Mouse (Mus musculus) midbrain, embryonic 12.5 days (tissue): ENCODE results near the gene Gmnn. TPM values are rescaled to one million over a fixed set of nuclear protein-coding genes. Genes with fewer than 3 reads are reported as not detected.

Experiments
- polyA plus RNA-seq: library from polyadenylated mRNA; unstranded; fragments of >200 nt; fragmentation: Nextera tagmentation; extraction: Ambion mirVana; gene quantifications from 2 replicates; pipeline ENCODE4 v1.2.1, GENCODE M21; 2016

Gene Gmnn
- polyA plus RNA-seq, 1 experiment from 2014 or later, result 95.8 TPM

Other genes starting within 250 kb of the Gmnn start
- 19.8 and 21.9 TPM in 2 replicates for gene Ripor2, start 179.7 kb downstream of the Gmnn start, polyA plus RNA-seq
- not detected in 2 replicates for gene Armh2, start 20.7 kb downstream of the Gmnn start, polyA plus RNA-seq
- 21.2 and 21.5 TPM in 2 replicates for gene BC005537, start 39.7 kb upstream of the Gmnn start, polyA plus RNA-seq
- 47.5 and 49.0 TPM in 2 replicates for gene Acot13, start 69.6 kb upstream of the Gmnn start, polyA plus RNA-seq
- gene Tdp2, start 69.8 kb upstream of the Gmnn start, polyA plus RNA-seq, result 69.3 and 69.7 TPM in 2 replicates
- 1.8 and 2.0 TPM in 2 replicates for gene D130043K22Rik, start 83.2 kb upstream of the Gmnn start, polyA plus RNA-seq
- 9.9 and 10.1 TPM in 2 replicates for gene Aldh5a1, start 175.7 kb upstream of the Gmnn start, polyA plus RNA-seq
- gene Gpld1, start 181.2 kb upstream of the Gmnn start, polyA plus RNA-seq, result 0.34 and 0.63 TPM in 2 replicates